Mouse (Mus musculus): ENCODE results near the gene Nadk. TPM values are rescaled to one million over a fixed set of nuclear protein-coding genes. Genes with fewer than 3 reads are reported as not detected.
"Not testable (repeated sequence)": the region's sequence is repeated elsewhere in the genome, so short reads cannot be mapped to it uniquely, and the experiment has no call there.

Gene Nadk
- polyA plus RNA-seq, 1 experiment from 2014 or later: 80.0 TPM

- Histone ChIP-seq H3K27me3 (replicated peaks; ENCODE audit: control insufficient read depth, insufficient read depth, low read length) (no peaks in the 10 kb centered on the region), H3K9me3 (ENCODE audit: control insufficient read depth, low read length) (no peaks in the 10 kb centered on the region), H3K36me3 (ENCODE audit: control insufficient read depth, insufficient read depth, low read length) (no peaks in the 10 kb centered on the region), H3K4me1 (ENCODE audit: control insufficient read depth, insufficient read depth, low read depth, low read length) (peaks cover 21% of the 10 kb centered on the region), H3K9ac (ENCODE audit: low read depth, low read length) (no peak overlapping the region), H3K4me2 (ENCODE audit: low read length) (no peak overlapping the region), H3K4me3 (ENCODE audit: low read length) (no peak overlapping the region), H3K27ac (ENCODE audit: low read depth, low read length) (no peak overlapping the region)
- ATAC-seq: no peak
- WGBS: 77% methylated on average over 8 of the region's 8 CpGs
These were observed 4.4 kb downstream of the Nadk start for GRCm38 (mm10) chr4:155566555-155566954.

GRCm38 (mm10) chr4:155568170-155568569 is 6.0 kb downstream of the Nadk start:
- no peak overlapping the region for H3K9ac ChIP-seq (ENCODE audit: low read depth, low read length)
- no peaks in the 10 kb centered on the region for H3K27me3 ChIP-seq (replicated peaks; ENCODE audit: control insufficient read depth, insufficient read depth, low read length)
- 28% methylated on average over 2 of the region's 2 CpGs for WGBS
- H3K27ac ChIP-seq (ENCODE audit: low read depth, low read length): no peak overlapping the region
- no peaks in the 10 kb centered on the region for H3K9me3 ChIP-seq (ENCODE audit: control insufficient read depth, low read length)
- no peaks in the 10 kb centered on the region for H3K36me3 ChIP-seq (ENCODE audit: control insufficient read depth, insufficient read depth, low read length)
- peaks cover 12% of the 10 kb centered on the region for H3K4me1 ChIP-seq (ENCODE audit: control insufficient read depth, insufficient read depth, low read depth, low read length)
- no peak overlapping the region for H3K4me3 ChIP-seq (ENCODE audit: low read length)
- H3K4me2 ChIP-seq (ENCODE audit: low read length): no peak overlapping the region
- ATAC-seq: no peak

- no peak for ATAC-seq
- H3K9me3 ChIP-seq (ENCODE audit: control insufficient read depth, low read length): no peaks in the 10 kb centered on the region
- H3K4me2 ChIP-seq (ENCODE audit: low read length): no peak overlapping the region
- no peak overlapping the region for H3K4me3 ChIP-seq (ENCODE audit: low read length)
- H3K4me1 ChIP-seq (ENCODE audit: control insufficient read depth, insufficient read depth, low read depth, low read length): peaks cover 12% of the 10 kb centered on the region
- H3K27me3 ChIP-seq (replicated peaks; ENCODE audit: control insufficient read depth, insufficient read depth, low read length): no peaks in the 10 kb centered on the region
- no peak overlapping the region for H3K27ac ChIP-seq (ENCODE audit: low read depth, low read length)
- H3K9ac ChIP-seq (ENCODE audit: low read depth, low read length): no peak overlapping the region
- WGBS: 95% methylated on average over 7 of the region's 7 CpGs
- no peaks in the 10 kb centered on the region for H3K36me3 ChIP-seq (ENCODE audit: control insufficient read depth, insufficient read depth, low read length)
These were observed 6.6 kb downstream of the Nadk start for GRCm38 (mm10) chr4:155568632-155569370.

- Histone ChIP-seq H3K4me3 (ENCODE audit: low read length) (no peak overlapping the region), H3K36me3 (ENCODE audit: control insufficient read depth, insufficient read depth, low read length) (no peaks in the 10 kb centered on the region)
These were observed 7.6 kb downstream of the Nadk start for GRCm38 (mm10) chr4:155569818-155570217.

GRCm38 (mm10) chr4:155570315-155570714 is 8.1 kb downstream of the Nadk start:
- 94% methylated on average over 11 of the region's 11 CpGs for WGBS
- H3K27ac ChIP-seq (ENCODE audit: low read depth, low read length); H3K36me3 ChIP-seq (ENCODE audit: control insufficient read depth, insufficient read depth, low read length); H3K27me3 ChIP-seq (replicated peaks; ENCODE audit: control insufficient read depth, insufficient read depth, low read length); ATAC-seq; H3K9ac ChIP-seq (ENCODE audit: low read depth, low read length); H3K4me3 ChIP-seq (ENCODE audit: low read length); H3K4me2 ChIP-seq (ENCODE audit: low read length); H3K9me3 ChIP-seq (ENCODE audit: control insufficient read depth, low read length); H3K4me1 ChIP-seq (ENCODE audit: control insufficient read depth, insufficient read depth, low read depth, low read length): not testable (repeated sequence)

More at GRCm38 (mm10) chr4:155569818-155570217, 7.6 kb downstream of the Nadk start:
- Histone ChIP-seq H3K9me3 (ENCODE audit: control insufficient read depth, low read length) (no peaks in the 10 kb centered on the region), H3K4me2 (ENCODE audit: low read length) (no peak overlapping the region), H3K4me1 (ENCODE audit: control insufficient read depth, insufficient read depth, low read depth, low read length) (peaks cover 7% of the 10 kb centered on the region), H3K27me3 (replicated peaks; ENCODE audit: control insufficient read depth, insufficient read depth, low read length) (no peaks in the 10 kb centered on the region), H3K27ac (ENCODE audit: low read depth, low read length) (no peak overlapping the region), H3K9ac (ENCODE audit: low read depth, low read length) (no peak overlapping the region)
- WGBS: 93% methylated on average over 6 of the region's 6 CpGs
- ATAC-seq: no peak

GRCm38 (mm10) chr4:155571442-155571841 is 9.3 kb downstream of the Nadk start:
- Histone ChIP-seq H3K27me3 (replicated peaks; ENCODE audit: control insufficient read depth, insufficient read depth, low read length) (no peaks in the 10 kb centered on the region), H3K4me3 (ENCODE audit: low read length) (no peak overlapping the region), H3K4me1 (ENCODE audit: control insufficient read depth, insufficient read depth, low read depth, low read length) (no peaks in the 10 kb centered on the region), H3K9ac (ENCODE audit: low read depth, low read length) (no peak overlapping the region), H3K27ac (ENCODE audit: low read depth, low read length) (no peak overlapping the region), H3K4me2 (ENCODE audit: low read length) (no peak overlapping the region), H3K9me3 (ENCODE audit: control insufficient read depth, low read length) (no peaks in the 10 kb centered on the region), H3K36me3 (ENCODE audit: control insufficient read depth, insufficient read depth, low read length) (no peaks in the 10 kb centered on the region)
- WGBS: 89% methylated on average over 2 of the region's 2 CpGs
- ATAC-seq: no peak

GRCm38 (mm10) chr4:155573155-155573554 is 11.0 kb downstream of the Nadk start:
- H3K36me3 ChIP-seq (ENCODE audit: control insufficient read depth, insufficient read depth, low read length): peaks cover 5% of the 10 kb centered on the region; the same call in 1 of the 2 replicates
- no peaks in the 10 kb centered on the region for H3K9me3 ChIP-seq (ENCODE audit: control insufficient read depth, low read length)
- no peaks in the 10 kb centered on the region for H3K4me1 ChIP-seq (ENCODE audit: control insufficient read depth, insufficient read depth, low read depth, low read length)
- H3K27me3 ChIP-seq (replicated peaks; ENCODE audit: control insufficient read depth, insufficient read depth, low read length): no peaks in the 10 kb centered on the region
- ATAC-seq: no peak
- no peak overlapping the region for H3K9ac ChIP-seq (ENCODE audit: low read depth, low read length)
- H3K27ac ChIP-seq (ENCODE audit: low read depth, low read length): no peak overlapping the region
- no peak overlapping the region for H3K4me3 ChIP-seq (ENCODE audit: low read length)
- 94% methylated on average over 2 of the region's 2 CpGs for WGBS
- no peak overlapping the region for H3K4me2 ChIP-seq (ENCODE audit: low read length)

GRCm38 (mm10) chr4:155573876-155574275 is 11.7 kb downstream of the Nadk start:
- no peak overlapping the region for H3K4me2 ChIP-seq (ENCODE audit: low read length)
- WGBS: 96% methylated on average over 9 of the region's 9 CpGs

GRCm38 (mm10) chr4:155574931-155575330 is 12.8 kb downstream of the Nadk start:
- peaks cover 12% of the 10 kb centered on the region; the same call in 1 of the 2 replicates for H3K36me3 ChIP-seq (ENCODE audit: control insufficient read depth, insufficient read depth, low read length)
- WGBS: 89% methylated on average over 11 of the region's 11 CpGs

More at GRCm38 (mm10) chr4:155573876-155574275, 11.7 kb downstream of the Nadk start:
- Histone ChIP-seq H3K9me3 (ENCODE audit: control insufficient read depth, low read length) (no peaks in the 10 kb centered on the region), H3K36me3 (ENCODE audit: control insufficient read depth, insufficient read depth, low read length) (peaks cover 5% of the 10 kb centered on the region; the same call in 1 of the 2 replicates), H3K27me3 (replicated peaks; ENCODE audit: control insufficient read depth, insufficient read depth, low read length) (no peaks in the 10 kb centered on the region), H3K9ac (ENCODE audit: low read depth, low read length) (no peak overlapping the region), H3K27ac (ENCODE audit: low read depth, low read length) (no peak overlapping the region), H3K4me3 (ENCODE audit: low read length) (no peak overlapping the region), H3K4me1 (ENCODE audit: control insufficient read depth, insufficient read depth, low read depth, low read length) (no peaks in the 10 kb centered on the region)
- no peak for ATAC-seq

More at GRCm38 (mm10) chr4:155574931-155575330, 12.8 kb downstream of the Nadk start:
- no peaks in the 10 kb centered on the region for H3K4me1 ChIP-seq (ENCODE audit: control insufficient read depth, insufficient read depth, low read depth, low read length)
- no peak for ATAC-seq
- H3K27me3 ChIP-seq (replicated peaks; ENCODE audit: control insufficient read depth, insufficient read depth, low read length): no peaks in the 10 kb centered on the region
- H3K4me3 ChIP-seq (ENCODE audit: low read length): no peak overlapping the region
- H3K9ac ChIP-seq (ENCODE audit: low read depth, low read length): no peak overlapping the region
- no peak overlapping the region for H3K27ac ChIP-seq (ENCODE audit: low read depth, low read length)
- no peak overlapping the region for H3K4me2 ChIP-seq (ENCODE audit: low read length)
- no peaks in the 10 kb centered on the region for H3K9me3 ChIP-seq (ENCODE audit: control insufficient read depth, low read length)
